Mouse (Mus musculus) heart, postnatal 10 days (tissue): ENCODE measurements around the gene Dscaml1. TPM values are rescaled to one million over a fixed set of nuclear protein-coding genes. Genes with fewer than 3 reads are reported as not detected.
"Not testable (repeated sequence)": the region's sequence is repeated elsewhere in the genome, so short reads cannot be mapped to it uniquely, and the experiment has no call there.

Experiments
- DNase-seq, 2 experiments: peaks; one replicate each; pipeline ENCODE4 v3.0.0; 2021
- intact Hi-C: fragments of 180-260 bp; cut with DNase I; formaldehyde crosslinking; loops from one replicate; pipeline ENCODE4 v1.15.1; 2025
- total RNA-seq, 2 experiments: library from RNA; stranded (reverse); gene quantifications; 2 replicates each; pipeline ENCODE4 v1.2.3; 2021

Gene Dscaml1
- total RNA-seq, 2 experiments from 2014 or later, result not detected

- intact Hi-C loops, result no loop called here
- DNase-seq, result peak; percentile 21 to 44
Measured at GRCm38 (mm10) chr9:45740584-45740980, 314.2 kb downstream of the Dscaml1 start.

- intact Hi-C loops, result no loop called here
- DNase-seq, result no peak
Measured at GRCm38 (mm10) chr9:45745451-45745850, 319.0 kb downstream of the Dscaml1 start.

GRCm38 (mm10) chr9:45749917-45750316 is 323.5 kb downstream of the Dscaml1 start:
- intact Hi-C loops, result loop anchor here (10.0 kb wide), 2 partner anchors 165 to 445 kb away; no protein-coding TSS in a partner anchor
- DNase-seq, result no peak

GRCm38 (mm10) chr9:45754452-45755091 is 328.1 kb downstream of the Dscaml1 start:
- DNase-seq, result peak; percentile 68 to 80
- intact Hi-C loops, result loop anchor here (2.0 to 10.0 kb wide), 3 partner anchors 170 to 450 kb away; no protein-coding TSS in a partner anchor

GRCm38 (mm10) chr9:45766195-45766594 is 339.8 kb downstream of the Dscaml1 start:
- intact Hi-C loops, result no loop called here

GRCm38 (mm10) chr9:45767155-45767554 is 340.7 kb downstream of the Dscaml1 start:
- intact Hi-C loops, result no loop called here

More at GRCm38 (mm10) chr9:45766195-45766594, 339.8 kb downstream of the Dscaml1 start:
- no peak for DNase-seq

GRCm38 (mm10) chr9:45768421-45768820 is 342.0 kb downstream of the Dscaml1 start:
- DNase-seq, result no peak
- intact Hi-C loops, result no loop called here

More at GRCm38 (mm10) chr9:45767155-45767554, 340.7 kb downstream of the Dscaml1 start:
- no peak for DNase-seq

GRCm38 (mm10) chr9:45769596-45769995 is 343.2 kb downstream of the Dscaml1 start:
- DNase-seq, result no peak
- intact Hi-C loops, result no loop called here

GRCm38 (mm10) chr9:45774088-45774487 is 347.7 kb downstream of the Dscaml1 start:
- intact Hi-C loops, result no loop called here

GRCm38 (mm10) chr9:45776176-45776575 is 349.7 kb downstream of the Dscaml1 start:
- intact Hi-C loops, DNase-seq: not testable (repeated sequence)

More at GRCm38 (mm10) chr9:45774088-45774487, 347.7 kb downstream of the Dscaml1 start:
- no peak for DNase-seq

- DNase-seq, result no peak
- intact Hi-C loops, result no loop called here
Measured at GRCm38 (mm10) chr9:45779201-45779600, 352.8 kb downstream of the Dscaml1 start.

- intact Hi-C loops, result no loop called here
- DNase-seq, result no peak
Measured at GRCm38 (mm10) chr9:45783249-45784069, 357.0 kb downstream of the Dscaml1 start.

- intact Hi-C loops, result no loop called here
Measured at GRCm38 (mm10) chr9:45787071-45787470, 360.6 kb downstream of the Dscaml1 start.

GRCm38 (mm10) chr9:45787547-45787946 is 361.1 kb downstream of the Dscaml1 start:
- no peak for DNase-seq
- intact Hi-C loops, result no loop called here

More at GRCm38 (mm10) chr9:45787071-45787470, 360.6 kb downstream of the Dscaml1 start:
- DNase-seq, result peak; percentile 31 to 32

GRCm38 (mm10) chr9:45788405-45788804 is 362.0 kb downstream of the Dscaml1 start:
- no peak for DNase-seq
- intact Hi-C loops, result no loop called here

GRCm38 (mm10) chr9:45791456-45792142 is 365.2 kb downstream of the Dscaml1 start:
- intact Hi-C loops, result no loop called here
- DNase-seq, result no peak

- no peak for DNase-seq
- intact Hi-C loops, result no loop called here
Measured at GRCm38 (mm10) chr9:45792235-45792634, 365.8 kb downstream of the Dscaml1 start.

- no peak for DNase-seq
- intact Hi-C loops, result no loop called here
Measured at GRCm38 (mm10) chr9:45793697-45794096, 367.3 kb downstream of the Dscaml1 start.

- peak; percentile 9 to 18 for DNase-seq
- intact Hi-C loops, result no loop called here
Measured at GRCm38 (mm10) chr9:45795722-45796121, 369.3 kb downstream of the Dscaml1 start.

- DNase-seq, result no peak
- intact Hi-C loops, result no loop called here
Measured at GRCm38 (mm10) chr9:45797271-45797670, 370.8 kb downstream of the Dscaml1 start.
